In the genomic region with DNA sequence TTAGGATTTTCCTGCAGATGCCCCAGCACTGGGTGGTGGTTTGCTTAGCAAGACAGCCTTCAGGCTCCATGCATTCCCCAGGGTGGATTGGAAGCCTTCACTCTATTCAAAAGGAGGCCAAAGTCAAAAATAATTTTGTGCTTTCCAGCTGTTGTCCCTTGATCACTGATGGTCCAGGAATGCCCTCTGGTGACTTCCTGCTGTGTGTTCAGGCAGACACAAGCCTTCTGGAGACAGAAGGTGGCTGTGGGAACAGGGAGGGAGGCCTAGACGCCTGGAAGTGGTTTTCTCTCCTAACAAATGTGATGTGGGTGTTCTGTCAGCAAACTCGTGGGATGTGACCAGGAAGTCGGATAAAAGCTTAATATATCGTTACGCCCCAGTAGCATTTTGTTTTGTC, we compare ENCODE assay signal across 13 mouse cellular contexts.
A peak's percentile ranks its signal among the peaks of the same experiment; 100 is the strongest.
DNase-seq lines count a peak whose midpoint lies in the region; ATAC-seq and TF ChIP-seq lines count a peak whose summit lies in the region.
"Had no signal": no experiment of that assay in that cellular context is flagged by ENCODE, and none has a peak within 500 bp of the region (broad histone marks: within the 10 kb centered on the region; RNA-seq: fewer than 3 reads in every experiment).

No protein-coding gene starts in this region.

- H3K4me2 ChIP-seq in forebrain, postnatal 0 days (ENCODE audit: low read depth) = no peak overlapping the region
- H3K4me2 ChIP-seq in forebrain, embryonic 11.5 days (ENCODE audit: low read depth, low read length, severe bottlenecking) = no peak overlapping the region
- H3K4me2 ChIP-seq: neural tube, embryonic 13.5 days had no signal

- TF ChIP-seq CTCF in forebrain, postnatal 0 days (IDR thresholded peaks at IDR 0.05; ENCODE audit: low read depth) = peak; percentile 14; the same call in 1 of the 2 replicates
- peak; percentile 34 for TF ChIP-seq CTCF in kidney, adult 2 months (conservative IDR thresholded peaks at IDR 0.05; ENCODE audit: insufficient read depth, insufficient read length, low read depth, low read length)
- TF ChIP-seq CTCF in lung, adult 2 months (IDR thresholded peaks at IDR 0.05; ENCODE audit: insufficient read depth, low read length) = peak; percentile 35; the same call in 1 of the 2 replicates

- TF ChIP-seq POLR2A in kidney, adult 2 months (IDR thresholded peaks at IDR 0.05; ENCODE audit: low read depth, low read length) = no peak
- TF ChIP-seq POLR2A in lung, adult 2 months (IDR thresholded peaks at IDR 0.05; ENCODE audit: borderline replicate concordance, extremely low read depth, low read depth, low read length) = no peak

- H3K9me3 ChIP-seq in forebrain, postnatal 0 days (ENCODE audit: low read length) = no peaks in the 10 kb centered on the region
- no peaks in the 10 kb centered on the region for H3K9me3 ChIP-seq in forebrain, embryonic 11.5 days (ENCODE audit: control insufficient read depth, low read length)
- H3K9me3 ChIP-seq: midbrain, embryonic 10.5 days; neural tube, embryonic 13.5 days had no signal

- ATAC-seq in forebrain, postnatal 0 days = no peak
- ATAC-seq in forebrain, embryonic 11.5 days (replicated peaks; ENCODE audit: low FRiP score) = no peak

- H3K36me3 ChIP-seq in forebrain, postnatal 0 days (ENCODE audit: insufficient read depth) = no peaks in the 10 kb centered on the region
- no peaks in the 10 kb centered on the region for H3K36me3 ChIP-seq in forebrain, embryonic 11.5 days (ENCODE audit: control insufficient read depth, insufficient read depth, low read length)
- no peaks in the 10 kb centered on the region for H3K36me3 ChIP-seq in kidney, adult 2 months (ENCODE audit: control insufficient read depth, insufficient read depth, low read length)
- H3K36me3 ChIP-seq: midbrain, embryonic 10.5 days; neural tube, embryonic 13.5 days had no signal

- no peak for DNase-seq in forebrain, postnatal 0 days
- DNase-seq in forebrain, embryonic 11.5 days (ENCODE audit: low spot score) = no peak
- no peak for DNase-seq in kidney, adult 2 months
- DNase-seq in kidney, adult 11 months = no peak
- no peak for DNase-seq in lung, adult 2 months
- DNase-seq in lung, postnatal 4 days = no peak
- DNase-seq in brain, adult 2 months (ENCODE audit: low read depth, low spot score) = peak; percentile 42
- DNase-seq in cerebellum, postnatal 14 days = no peak
- DNase-seq: adrenal gland, postnatal 36 days; cerebellum, postnatal 10 days; gastrocnemius, postnatal 14 days had no signal

- H3K4me1 ChIP-seq in forebrain, postnatal 0 days (ENCODE audit: insufficient read depth) = no peaks in the 10 kb centered on the region
- no peaks in the 10 kb centered on the region for H3K4me1 ChIP-seq in forebrain, embryonic 11.5 days (replicated peaks; ENCODE audit: control insufficient read depth, insufficient read depth, low read length)
- H3K4me1 ChIP-seq in kidney, adult 2 months (ENCODE audit: control insufficient read depth, insufficient read depth, low read length) = no peaks in the 10 kb centered on the region
- H3K4me1 ChIP-seq in lung, adult 2 months (ENCODE audit: control insufficient read depth, insufficient read depth, low read length) = no peaks in the 10 kb centered on the region
- H3K4me1 ChIP-seq: neural tube, embryonic 13.5 days had no signal

- no peak overlapping the region for H3K4me3 ChIP-seq in forebrain, postnatal 0 days (ENCODE audit: low read depth, low read length)
- no peak overlapping the region for H3K4me3 ChIP-seq in forebrain, embryonic 11.5 days (ENCODE audit: low read depth, low read length)
- no peak overlapping the region for H3K4me3 ChIP-seq in kidney, adult 2 months (ENCODE audit: insufficient read depth, low read depth, low read length)
- H3K4me3 ChIP-seq in lung, adult 2 months (replicated peaks; ENCODE audit: extremely low read depth, low read depth, low read length) = no peak overlapping the region
- H3K4me3 ChIP-seq: midbrain, embryonic 10.5 days; neural tube, embryonic 13.5 days had no signal

- 56% methylated on average over 5 of the region's 5 CpGs for WGBS in forebrain, postnatal 0 days
- 74% methylated on average over 5 of the region's 5 CpGs for WGBS in forebrain, embryonic 11.5 days
- 61% methylated on average over 5 of the region's 5 CpGs for WGBS in kidney, adult 2 months
- 67% methylated on average over 5 of the region's 5 CpGs for WGBS in lung, adult 2 months

- no peak overlapping the region for H3K27ac ChIP-seq in forebrain, postnatal 0 days (ENCODE audit: low read depth, low read length)
- H3K27ac ChIP-seq in forebrain, embryonic 11.5 days (ENCODE audit: low read depth, low read length) = no peak overlapping the region
- H3K27ac ChIP-seq in kidney, adult 2 months (ENCODE audit: insufficient read depth, low read depth, low read length) = no peak overlapping the region
- H3K27ac ChIP-seq: midbrain, embryonic 10.5 days; neural tube, embryonic 13.5 days had no signal

- no peak overlapping the region for H3K9ac ChIP-seq in forebrain, postnatal 0 days
- no peak overlapping the region for H3K9ac ChIP-seq in forebrain, embryonic 11.5 days (ENCODE audit: low read length)
- H3K9ac ChIP-seq: neural tube, embryonic 13.5 days had no signal

- H3K27me3 ChIP-seq in forebrain, postnatal 0 days (ENCODE audit: insufficient read depth, low read length) = no peaks in the 10 kb centered on the region
- no peaks in the 10 kb centered on the region for H3K27me3 ChIP-seq in forebrain, embryonic 11.5 days (ENCODE audit: control insufficient read depth, insufficient read depth, low read length)
- no peaks in the 10 kb centered on the region for H3K27me3 ChIP-seq in kidney, adult 2 months (replicated peaks; ENCODE audit: control insufficient read depth, insufficient read depth, low read length)
- H3K27me3 ChIP-seq: neural tube, embryonic 13.5 days had no signal
